Mouse (Mus musculus) monocyte, adult 5-6 weeks (primary cell): ENCODE measurements around the gene Fam19a4. TPM values are rescaled to one million over a fixed set of nuclear protein-coding genes. Genes with fewer than 3 reads are reported as not detected.

Source experiments
- ATAC-seq: fragments of 153-309, 156-312 bp; replicated peaks from 2 replicates; pipeline ENCODE4 v1.8.0; 2017; ENCODE audit warnings: mild to moderate bottlenecking; ENCODE audit not compliant: low TSS enrichment, insufficient number of reproducible peaks, severe bottlenecking, poor library complexity, low FRiP score
- total RNA-seq: library from RNA; stranded (forward); fragments of 200-1000, 200-491, 200-594 nt; gene quantifications from 3 replicates; pipeline ENCODE4 v1.2.3, GENCODE M21; 2017

The Fam19a4 gene
- total RNA-seq: not detected in 3 replicates

DNA sequence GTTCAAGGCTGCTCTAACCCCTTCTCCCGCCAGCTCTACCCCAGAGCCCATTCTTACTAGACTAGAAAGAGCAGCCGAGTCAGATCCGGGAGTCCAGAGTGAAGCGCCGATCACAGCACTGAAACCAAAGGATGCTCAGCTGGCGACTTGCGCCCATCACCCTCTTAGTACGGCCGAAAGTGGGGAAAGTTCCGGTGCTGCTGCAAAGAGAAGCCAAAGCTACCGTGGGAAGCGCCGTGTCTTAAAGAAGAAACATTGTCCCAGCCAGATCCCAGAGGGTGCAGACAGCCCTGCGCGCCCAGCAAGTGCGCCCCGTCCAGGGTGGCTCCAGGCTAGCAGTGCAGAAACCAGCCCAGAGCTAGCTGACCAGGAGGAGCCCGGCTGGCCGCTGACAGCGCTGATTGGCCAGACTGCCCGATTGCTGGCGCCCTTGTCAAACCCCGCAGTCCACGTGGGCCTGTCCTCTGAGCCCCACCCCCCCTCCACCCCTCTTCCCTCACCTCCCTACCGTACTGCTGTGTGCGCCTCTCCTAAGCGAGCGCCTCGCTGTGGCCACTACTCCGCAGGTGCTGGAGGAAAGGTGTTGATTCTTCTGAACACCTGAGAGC lies at the start of gene Fam19a4:
Gene Fam19a4 (minus strand): TSS at position 340 of the 608 bp plus-strand sequence.
- ATAC-seq: no peak

- 0 out of 2 replicates have a peak, but pooled peaks have one; percentile 53 for ATAC-seq
Observed at GRCm38 (mm10) chr6:97106777-97107176, 46.6 kb upstream of the Fam19a4 start.

DNA sequence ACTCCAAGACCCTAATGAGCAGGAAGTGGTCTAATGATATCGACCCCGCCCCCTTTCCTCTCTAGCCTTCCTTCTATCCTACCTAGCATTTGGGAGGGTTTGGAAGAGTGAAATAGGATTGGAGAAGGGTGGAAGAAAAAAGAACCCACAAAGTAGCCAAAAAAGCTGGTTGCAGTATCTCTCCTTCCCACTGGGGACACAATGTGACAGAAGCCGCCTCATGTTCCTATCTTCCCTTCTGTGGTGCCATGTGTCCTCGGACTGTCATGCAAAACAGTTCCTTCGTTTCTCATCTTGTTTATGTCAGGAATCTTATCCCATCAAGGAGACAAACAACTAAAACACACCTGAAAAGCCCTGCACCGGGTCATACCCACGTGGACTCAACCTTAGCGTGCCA lies 45.9 kb upstream of the Fam19a4 start:
- no peak for ATAC-seq

GRCm38 (mm10) chr6:97104264-97104852 lies 44.1 kb upstream of the Fam19a4 start:
- ATAC-seq: no peak

- no peak for ATAC-seq
Observed at GRCm38 (mm10) chr6:97101958-97102702, 41.9 kb upstream of the Fam19a4 start.

DNA sequence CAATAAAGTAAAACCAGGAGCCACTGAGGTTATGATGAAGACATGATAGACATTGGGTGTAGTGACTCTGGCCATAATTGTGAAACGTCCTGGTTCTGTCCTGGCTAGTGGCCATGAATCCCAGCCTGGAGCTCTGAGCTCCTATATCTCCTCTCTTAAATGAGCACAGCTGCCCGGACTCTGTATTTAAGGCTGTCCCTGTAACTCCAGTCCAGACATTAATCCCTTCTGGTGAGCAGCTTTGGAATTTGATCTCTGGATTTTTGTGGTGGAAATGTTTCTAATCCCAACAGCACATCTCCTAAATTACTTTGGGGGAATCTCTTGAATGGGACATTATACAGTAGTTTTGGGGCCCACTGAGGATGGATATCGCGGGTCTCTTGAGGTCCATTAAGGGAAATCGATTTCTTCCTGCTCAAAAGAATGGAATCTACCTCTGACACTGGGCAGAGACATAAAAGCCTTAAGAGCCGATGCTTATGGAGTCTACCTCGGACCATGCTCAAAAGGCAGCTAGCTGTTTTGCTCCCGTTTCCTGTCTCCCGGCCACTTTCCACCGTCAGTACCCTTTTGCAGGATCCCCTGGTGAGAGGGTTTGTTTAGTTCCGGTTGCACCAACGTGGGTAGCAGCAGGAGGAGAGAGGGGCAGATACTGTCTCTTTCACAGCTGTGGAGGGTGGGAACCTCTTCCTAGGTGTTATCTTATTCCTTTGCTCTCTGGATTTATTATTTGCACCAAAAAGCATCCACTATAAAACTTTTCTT lies 41.2 kb upstream of the Fam19a4 start:
- ATAC-seq: no peak

DNA sequence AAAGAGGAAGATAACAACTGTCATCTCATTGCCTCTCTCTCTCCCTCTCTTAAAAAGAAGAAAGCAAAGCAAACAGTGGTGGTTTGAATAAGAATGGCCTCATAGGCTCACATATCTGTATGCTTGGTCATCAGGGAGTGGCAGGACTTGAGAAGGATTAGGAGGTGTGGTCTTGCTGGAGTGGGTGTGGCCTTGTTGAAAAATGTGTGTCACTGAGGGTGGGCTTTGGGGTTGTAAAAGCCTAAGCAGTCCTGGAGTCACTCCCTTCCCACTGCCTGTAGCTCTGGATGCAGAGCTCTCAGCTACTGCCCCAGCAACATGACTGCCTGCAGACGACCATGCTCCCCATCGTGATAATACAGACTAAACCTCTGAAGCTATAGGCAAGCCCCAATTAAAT lies 22.1 kb upstream of the Fam19a4 start:
- no peak for ATAC-seq

DNA sequence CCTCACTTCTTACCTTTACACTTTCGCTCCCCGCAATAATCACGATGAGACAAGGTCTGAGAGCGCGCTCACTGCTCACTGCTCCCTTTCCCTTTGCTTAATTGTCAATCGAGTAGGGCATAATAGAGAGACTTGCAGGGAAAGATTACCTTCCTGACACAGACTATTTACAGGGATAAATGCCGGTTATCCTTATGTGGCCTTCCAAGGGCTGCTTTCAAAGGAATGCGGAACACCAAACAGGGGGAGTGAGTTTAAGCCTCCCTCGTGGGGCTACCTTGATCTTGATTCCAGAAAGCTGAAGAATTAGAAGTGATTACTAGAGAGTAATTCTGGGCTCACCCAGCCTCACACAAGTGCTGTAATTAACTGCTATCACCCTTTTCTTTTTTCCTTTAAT lies 19.8 kb upstream of the Fam19a4 start:
- ATAC-seq: no peak

DNA sequence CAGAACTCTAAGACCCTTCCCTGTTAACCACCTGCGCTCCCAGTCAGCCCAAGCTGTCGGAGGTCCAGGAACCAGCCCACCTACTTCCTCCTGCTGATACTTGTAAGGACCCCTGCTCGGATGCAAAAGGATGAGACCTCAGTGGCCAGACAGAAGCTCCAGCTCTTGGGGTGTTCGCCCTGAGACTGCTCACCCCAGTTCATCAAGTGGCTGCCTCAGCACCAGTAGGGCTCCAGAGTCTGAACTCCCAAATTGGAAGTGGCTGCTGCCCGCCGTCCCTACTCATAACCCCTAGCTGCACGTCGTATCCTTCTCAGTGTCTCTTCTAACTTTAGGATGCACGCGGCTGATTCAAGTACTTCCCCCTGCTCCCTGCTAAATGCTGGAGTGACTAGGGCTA lies 614 bp downstream of the Fam19a4 start:
- ATAC-seq: no peak

DNA sequence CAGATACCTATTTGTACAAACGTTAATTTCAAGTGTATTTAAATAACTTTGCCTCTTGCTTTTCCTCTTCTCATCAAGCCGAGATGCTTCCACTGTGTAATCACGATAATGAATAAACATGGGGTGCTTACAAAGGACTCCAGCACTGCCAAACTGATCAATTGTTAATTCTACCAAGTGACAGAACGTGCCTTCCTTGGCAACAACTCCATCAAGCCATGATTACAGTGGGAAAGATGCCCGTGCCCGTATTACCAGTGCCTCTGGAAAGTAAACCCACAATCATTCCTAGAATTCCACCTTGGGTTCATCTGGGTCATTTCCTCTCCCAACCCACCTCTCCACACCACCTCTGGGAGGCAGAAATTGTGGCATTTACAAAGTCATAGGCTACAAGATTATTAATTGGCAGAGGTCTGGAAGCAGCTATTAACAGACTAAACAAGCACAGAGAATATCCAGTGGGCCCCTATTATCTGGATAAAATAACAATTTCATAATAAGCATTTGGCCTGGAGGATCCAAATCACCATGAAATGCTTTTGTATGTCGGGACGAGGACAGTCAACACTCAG lies 7.9 kb downstream of the Fam19a4 start:
- no peak for ATAC-seq

DNA sequence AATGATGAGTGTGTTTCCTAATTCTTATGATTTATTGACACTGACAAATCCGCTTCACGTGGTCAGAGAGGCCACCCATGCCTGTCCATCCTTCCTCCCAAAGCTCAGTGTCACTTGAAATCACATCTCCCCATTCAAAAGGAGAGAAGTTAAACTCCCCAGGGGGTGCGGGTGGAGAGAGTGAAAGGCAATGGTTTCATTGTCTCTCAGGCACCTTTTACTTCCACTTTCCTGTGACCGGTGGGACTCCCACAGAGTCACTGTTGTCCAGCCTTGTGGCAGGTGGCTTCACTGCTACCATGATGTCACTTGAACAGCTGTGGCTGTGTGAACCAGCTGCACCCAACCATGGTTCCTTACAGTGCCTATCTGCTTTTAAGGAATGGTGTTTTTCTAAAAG lies 11.8 kb downstream of the Fam19a4 start:
- ATAC-seq: no peak

- no peak for ATAC-seq
Observed at GRCm38 (mm10) chr6:97046541-97046940, 13.7 kb downstream of the Fam19a4 start.

- no peak for ATAC-seq
Observed at GRCm38 (mm10) chr6:97027110-97027677, 33.0 kb downstream of the Fam19a4 start.

GRCm38 (mm10) chr6:97019323-97019722 lies 40.9 kb downstream of the Fam19a4 start:
- no peak for ATAC-seq

- ATAC-seq: no peak
Observed at GRCm38 (mm10) chr6:97016711-97017110, 43.5 kb downstream of the Fam19a4 start.

GRCm38 (mm10) chr6:97016018-97016417 lies 44.2 kb downstream of the Fam19a4 start:
- ATAC-seq: peak; percentile 35; the same call in 1 of the 2 replicates

DNA sequence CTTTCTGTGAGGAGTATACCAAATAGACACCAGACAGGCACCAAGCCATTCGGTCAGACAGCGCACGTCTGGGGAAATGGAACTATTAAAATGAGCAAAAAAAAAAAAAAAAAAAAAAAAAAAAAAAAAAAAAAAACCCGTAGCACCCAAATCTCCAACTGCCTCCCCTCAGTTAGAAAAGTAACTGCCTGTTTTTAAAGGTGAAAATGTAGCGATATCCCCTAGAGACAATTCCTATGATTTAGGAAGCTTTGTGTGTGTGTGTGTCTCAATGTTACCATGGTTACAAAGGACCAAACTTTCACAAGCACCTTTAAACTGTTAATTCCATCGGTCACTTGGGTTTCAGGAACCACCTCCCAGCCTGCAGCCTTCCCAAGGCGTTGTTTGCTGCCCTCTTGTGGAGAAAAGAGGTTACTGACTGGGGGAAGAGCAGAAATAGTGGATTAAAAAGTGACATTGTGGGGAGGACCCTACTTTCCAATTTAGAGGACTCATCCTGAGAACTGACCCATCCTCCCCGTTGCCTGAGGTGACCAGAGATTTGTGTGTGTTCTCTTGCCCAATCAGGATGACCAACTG lies 53.6 kb downstream of the Fam19a4 start:
- no peak for ATAC-seq

DNA sequence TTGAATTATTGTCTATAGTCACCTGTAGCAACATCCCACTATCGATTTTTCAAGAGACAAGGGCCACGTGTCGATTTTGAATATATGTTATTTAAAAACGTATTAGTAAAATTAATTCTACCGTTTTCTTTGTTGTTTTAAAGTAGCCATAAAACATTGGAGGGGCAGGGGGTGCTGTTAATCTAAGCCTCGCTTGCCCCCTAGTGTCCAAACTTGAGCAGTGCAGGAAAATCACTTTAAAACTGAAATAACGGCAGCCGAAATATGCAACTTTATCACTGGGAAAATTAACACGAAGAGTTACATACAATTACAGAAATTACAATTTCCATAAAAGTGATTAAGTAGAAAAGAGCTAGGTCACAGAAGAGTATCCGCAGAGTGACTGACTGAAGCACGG lies 55.2 kb downstream of the Fam19a4 start:
- ATAC-seq: no peak
